Mouse (Mus musculus) C2C12 (cell line): ENCODE measurements at regions not wholly inside any gene's neighbourhood (a gene's known extent, or its start where the extent isn't known, plus 50 kb on each side); places are given as distances from the start of the nearest gene placed in this dataset.

ENCODE experiments used
- CTCF ChIP-seq: IDR thresholded peaks from one replicate; pipeline ENCODE4 v1.5.1; 2011; ENCODE audit not compliant: control insufficient read depth, insufficient read depth, insufficient read length
- MYOD1 ChIP-seq: IDR thresholded peaks from one replicate; pipeline ENCODE4 v1.6.1; 2011; ENCODE audit warnings: low read depth; ENCODE audit not compliant: control insufficient read depth, insufficient read length
- MYOG ChIP-seq: IDR thresholded peaks from one replicate; pipeline ENCODE4 v1.6.1; 2011; ENCODE audit not compliant: control insufficient read depth, insufficient read length; ENCODE audit errors: extremely low read depth
- USF1 ChIP-seq: IDR thresholded peaks from one replicate; pipeline ENCODE4 v1.6.1; 2011; ENCODE audit warnings: low read depth, mild to moderate bottlenecking, control low read depth, moderate library complexity

GRCm38 (mm10) chr4:44452043-44452618, 151.5 kb downstream of the Melk start:
- no peak for TF ChIP-seq USF1
- TF ChIP-seq CTCF: no peak
- no peak for TF ChIP-seq MYOG
- no peak for TF ChIP-seq MYOD1
